Mouse (Mus musculus) forebrain, embryonic 12.5 days (tissue): ENCODE measurements at regions not wholly inside any gene's neighbourhood (a gene's known extent, or its start where the extent isn't known, plus 50 kb on each side); places are given as distances from the start of the nearest gene placed in this dataset.
A peak's percentile ranks its signal among the peaks of the same experiment; 100 is the strongest.

ENCODE experiments used
- ATAC-seq: fragments of 200-750 bp; cut with Nextera tagmentation; 2 replicates; pipeline ENCODE4 v1.8.0; 2017; ENCODE audit warnings: moderate TSS enrichment; ENCODE audit not compliant: low FRiP score
- H3K27ac ChIP-seq: fragments of 300-500 bp; sonication (generic); 2 replicates; pipeline ENCODE4 v1.5.1; 2016; ENCODE audit warnings: mild to moderate bottlenecking
- H3K27me3 ChIP-seq: fragments of 300-500 bp; sonication (generic); 2 replicates; pipeline ENCODE4 v1.6.1; 2016; ENCODE audit warnings: mild to moderate bottlenecking
- H3K36me3 ChIP-seq: fragments of 300-500 bp; sonication (generic); replicated peaks from 2 replicates; pipeline ENCODE4 v1.6.1; 2016; ENCODE audit warnings: mild to moderate bottlenecking
- H3K4me1 ChIP-seq: fragments of 300-500 bp; sonication (generic); 2 replicates; pipeline ENCODE4 v1.6.1; 2016
- H3K4me2 ChIP-seq: fragments of 300-500 bp; sonication (generic); 2 replicates; pipeline ENCODE4 v1.6.1; 2016; ENCODE audit warnings: mild to moderate bottlenecking, moderate library complexity
- H3K4me3 ChIP-seq: fragments of 300-500 bp; sonication (generic); replicated peaks from 2 replicates; pipeline ENCODE4 v1.5.1; 2016; ENCODE audit warnings: mild to moderate bottlenecking
- H3K9ac ChIP-seq: fragments of 300-500 bp; sonication (generic); 2 replicates; pipeline ENCODE4 v1.6.1; 2016; ENCODE audit warnings: mild to moderate bottlenecking
- H3K9me3 ChIP-seq: fragments of 300-500 bp; sonication (generic); 2 replicates; pipeline ENCODE4 v1.6.1; 2016
- WGBS: fragments of 180-500 bp; shearing (Covaris S2); methylation state at CpG from one replicate; pipeline ENCODE4 v1.1.7; 2016; 5-methylcytosine and 5-hydroxymethylcytosine counted together

DNA sequence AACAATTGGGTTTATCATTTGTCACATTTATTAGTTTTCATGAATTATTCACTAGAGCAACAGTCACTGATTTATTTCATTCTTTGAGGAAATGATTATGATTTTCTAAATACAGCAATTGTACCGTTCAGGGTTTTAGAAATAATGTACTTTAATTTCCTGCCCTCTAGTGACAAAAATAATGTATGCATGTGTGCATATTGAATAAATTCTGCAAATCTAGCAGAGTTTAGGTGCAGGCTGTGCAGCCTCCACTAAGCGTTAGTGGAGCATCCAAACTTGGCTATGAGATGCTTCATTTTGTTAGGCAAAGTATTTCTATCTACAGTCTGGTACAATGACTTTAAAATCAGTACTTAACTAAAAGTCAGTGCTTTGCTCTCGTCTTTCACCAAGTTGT, 642.1 kb upstream of the A830018L16Rik start:
- no peak overlapping the region for H3K27ac ChIP-seq
- H3K4me2 ChIP-seq: no peak overlapping the region
- no peak for ATAC-seq
- H3K4me1 ChIP-seq: no peaks in the 10 kb centered on the region
- no peaks in the 10 kb centered on the region for H3K36me3 ChIP-seq
- 80% methylated on average over 3 of the region's 3 CpGs for WGBS
- H3K4me3 ChIP-seq: no peak overlapping the region
- no peak overlapping the region for H3K9ac ChIP-seq
- no peaks in the 10 kb centered on the region for H3K27me3 ChIP-seq
- H3K9me3 ChIP-seq: no peaks in the 10 kb centered on the region

DNA sequence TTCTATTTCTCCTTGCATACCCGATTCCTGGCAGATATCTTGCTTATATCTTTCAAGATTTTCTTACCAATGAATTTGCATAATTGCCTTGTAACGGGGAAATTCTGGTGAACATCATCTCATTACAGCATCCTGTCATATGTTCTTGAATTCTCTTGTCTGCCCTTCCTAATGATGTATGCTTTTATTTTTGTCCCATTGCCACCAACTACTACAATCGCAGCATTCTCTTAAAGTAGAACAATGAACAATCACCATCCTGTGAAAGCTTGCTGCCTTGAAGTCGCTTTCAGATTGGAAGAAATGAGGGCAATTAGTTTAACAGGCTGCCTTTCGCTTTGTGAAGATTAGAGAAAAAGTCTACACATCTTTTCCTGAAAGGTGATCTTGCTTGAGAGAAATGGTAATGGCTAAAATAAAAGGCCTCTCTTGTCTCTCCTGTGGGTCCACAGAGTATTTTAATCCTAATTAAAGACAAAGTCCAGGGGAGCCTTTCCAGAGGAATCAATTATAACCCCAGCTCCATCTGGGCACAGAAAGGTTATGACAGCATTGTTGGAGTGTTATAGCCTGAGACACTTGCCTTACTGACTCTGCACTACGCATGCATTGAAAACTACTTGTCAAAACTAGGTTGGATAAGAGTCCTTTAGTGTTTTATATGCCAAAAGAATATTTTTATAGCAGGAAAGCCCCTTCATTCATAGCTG, 619.7 kb upstream of the A830018L16Rik start:
- H3K4me2 ChIP-seq: no peak overlapping the region
- no peaks in the 10 kb centered on the region for H3K4me1 ChIP-seq
- H3K27ac ChIP-seq: no peak overlapping the region
- H3K4me3 ChIP-seq: no peak overlapping the region
- peak; percentile 27; the same call in 1 of the 2 replicates for ATAC-seq
- H3K27me3 ChIP-seq: no peaks in the 10 kb centered on the region
- no peak overlapping the region for H3K9ac ChIP-seq
- no peaks in the 10 kb centered on the region for H3K36me3 ChIP-seq
- WGBS: 31% methylated on average over 6 of the region's 6 CpGs
- no peaks in the 10 kb centered on the region for H3K9me3 ChIP-seq

DNA sequence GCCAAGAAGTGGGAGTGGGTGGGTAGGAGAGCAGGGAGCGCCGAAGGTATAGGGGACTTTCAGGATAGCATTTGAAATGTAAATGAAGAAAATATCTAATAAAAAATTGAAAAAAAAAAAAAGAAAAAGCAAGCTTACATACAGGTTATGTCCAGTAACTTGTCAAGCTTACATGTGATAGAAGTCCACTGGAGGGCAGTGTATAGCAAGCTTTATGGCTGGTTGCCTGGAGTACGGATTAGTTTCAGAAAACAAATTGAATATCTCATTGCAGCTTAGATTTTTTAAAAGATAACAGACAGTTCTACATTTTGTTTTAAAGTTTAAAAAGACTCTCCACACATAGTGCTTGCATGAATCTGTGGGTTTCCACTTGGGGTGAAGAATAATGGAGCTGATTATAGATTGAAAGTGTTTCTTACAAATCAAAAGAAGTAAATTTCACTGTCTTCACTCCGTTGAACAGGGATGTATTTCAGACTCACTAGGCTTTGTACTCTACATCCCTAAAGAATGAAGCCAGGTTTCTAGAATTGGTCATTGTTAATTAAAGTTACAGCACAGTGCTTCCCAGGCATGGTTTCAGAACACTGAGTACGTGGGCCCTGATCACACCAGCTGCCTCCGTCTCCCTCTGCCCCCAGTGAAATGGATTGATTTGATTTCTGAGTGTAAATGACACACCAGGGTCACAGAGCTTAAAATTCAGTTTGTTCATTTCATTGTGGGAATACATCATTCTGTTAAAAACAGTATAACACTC, 578.1 kb upstream of the A830018L16Rik start:
- Histone ChIP-seq H3K9ac (no peak overlapping the region), H3K4me3 (no peak overlapping the region), H3K9me3 (no peaks in the 10 kb centered on the region), H3K27me3 (no peaks in the 10 kb centered on the region), H3K36me3 (no peaks in the 10 kb centered on the region), H3K4me1 (no peaks in the 10 kb centered on the region), H3K4me2 (no peak overlapping the region), H3K27ac (no peak overlapping the region)
- WGBS: 75% methylated on average over 6 of the region's 6 CpGs
- peak; percentile 72; the same call in 1 of the 2 replicates for ATAC-seq

DNA sequence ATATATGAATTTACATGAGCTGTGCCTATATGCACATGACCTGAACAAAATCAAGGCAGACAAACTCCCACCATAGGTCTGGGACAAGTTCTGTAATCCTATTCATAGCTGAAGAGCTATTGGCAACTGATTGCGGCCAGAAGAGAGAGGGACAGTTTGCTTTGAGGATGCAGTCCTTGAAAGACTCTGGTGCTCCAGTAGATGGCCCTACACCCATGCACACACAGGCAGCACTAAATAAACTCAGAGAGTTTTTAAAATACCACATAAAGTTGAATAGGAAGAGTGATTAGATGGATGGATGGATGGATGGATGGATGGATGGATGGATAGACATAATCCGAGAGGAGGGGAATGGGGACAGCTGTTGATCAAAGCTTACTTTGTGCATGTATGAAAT, 576.7 kb upstream of the A830018L16Rik start:
- no peaks in the 10 kb centered on the region for H3K36me3 ChIP-seq

DNA sequence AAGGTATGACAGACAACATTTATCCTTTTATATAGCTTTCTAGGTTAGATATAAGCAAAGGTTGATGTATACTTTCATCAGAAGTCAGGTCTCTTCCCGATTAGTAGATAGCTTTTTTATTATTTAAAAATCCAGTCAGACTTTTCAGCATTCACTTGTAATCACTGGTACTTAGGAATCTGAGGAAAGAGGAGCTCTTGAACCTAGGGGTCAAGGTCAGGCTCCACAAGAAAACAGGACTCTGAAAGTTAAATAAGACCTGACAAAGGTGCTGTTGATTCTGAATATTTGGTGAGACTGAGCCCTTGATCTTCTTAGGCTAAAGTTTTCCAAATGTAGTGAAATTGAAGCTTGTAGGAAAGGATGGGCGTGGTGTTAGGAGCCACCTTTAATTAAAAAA, 561.0 kb upstream of the A830018L16Rik start:
- Histone ChIP-seq H3K4me1 (no peaks in the 10 kb centered on the region), H3K9me3 (no peaks in the 10 kb centered on the region), H3K9ac (no peak overlapping the region), H3K27ac (no peak overlapping the region), H3K36me3 (no peaks in the 10 kb centered on the region), H3K4me2 (no peak overlapping the region), H3K4me3 (no peak overlapping the region), H3K27me3 (no peaks in the 10 kb centered on the region)
- no peak for ATAC-seq
- WGBS: 85% methylated on average over 2 of the region's 2 CpGs

More for the DNA sequence above, 576.7 kb upstream of the A830018L16Rik start:
- Histone ChIP-seq H3K4me3 (no peak overlapping the region), H3K4me2 (no peak overlapping the region), H3K9ac (no peak overlapping the region), H3K9me3 (no peaks in the 10 kb centered on the region), H3K27me3 (no peaks in the 10 kb centered on the region), H3K4me1 (no peaks in the 10 kb centered on the region), H3K27ac (no peak overlapping the region)
- WGBS: 86% methylated on average over 2 of the region's 2 CpGs
- ATAC-seq: no peak

DNA sequence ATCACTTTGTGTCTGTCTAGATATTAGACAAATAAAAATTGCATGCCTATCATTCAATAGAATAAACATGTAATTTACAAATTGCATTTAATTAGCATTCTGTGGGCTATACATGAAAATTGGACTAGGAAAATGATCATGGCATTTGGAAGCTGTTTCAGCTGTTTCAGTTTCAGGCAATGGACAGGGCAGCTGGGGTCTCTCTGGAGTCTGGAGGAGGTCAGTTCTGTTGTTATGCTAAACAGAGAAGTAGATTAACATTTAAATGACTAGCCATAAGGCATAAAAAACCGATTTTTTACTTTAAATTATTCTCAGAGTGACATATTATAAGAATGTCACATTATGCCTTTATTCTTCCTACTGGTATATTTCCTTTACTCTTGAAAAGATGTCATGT, 559.4 kb upstream of the A830018L16Rik start:
- no peaks in the 10 kb centered on the region for H3K27me3 ChIP-seq
- no peak overlapping the region for H3K4me3 ChIP-seq
- H3K9ac ChIP-seq: no peak overlapping the region
- no peak overlapping the region for H3K27ac ChIP-seq
- H3K4me1 ChIP-seq: no peaks in the 10 kb centered on the region
- H3K4me2 ChIP-seq: no peak overlapping the region
- H3K36me3 ChIP-seq: no peaks in the 10 kb centered on the region
- 40% methylated on average over 1 of the region's 1 CpGs for WGBS
- no peak for ATAC-seq
- H3K9me3 ChIP-seq: no peaks in the 10 kb centered on the region

DNA sequence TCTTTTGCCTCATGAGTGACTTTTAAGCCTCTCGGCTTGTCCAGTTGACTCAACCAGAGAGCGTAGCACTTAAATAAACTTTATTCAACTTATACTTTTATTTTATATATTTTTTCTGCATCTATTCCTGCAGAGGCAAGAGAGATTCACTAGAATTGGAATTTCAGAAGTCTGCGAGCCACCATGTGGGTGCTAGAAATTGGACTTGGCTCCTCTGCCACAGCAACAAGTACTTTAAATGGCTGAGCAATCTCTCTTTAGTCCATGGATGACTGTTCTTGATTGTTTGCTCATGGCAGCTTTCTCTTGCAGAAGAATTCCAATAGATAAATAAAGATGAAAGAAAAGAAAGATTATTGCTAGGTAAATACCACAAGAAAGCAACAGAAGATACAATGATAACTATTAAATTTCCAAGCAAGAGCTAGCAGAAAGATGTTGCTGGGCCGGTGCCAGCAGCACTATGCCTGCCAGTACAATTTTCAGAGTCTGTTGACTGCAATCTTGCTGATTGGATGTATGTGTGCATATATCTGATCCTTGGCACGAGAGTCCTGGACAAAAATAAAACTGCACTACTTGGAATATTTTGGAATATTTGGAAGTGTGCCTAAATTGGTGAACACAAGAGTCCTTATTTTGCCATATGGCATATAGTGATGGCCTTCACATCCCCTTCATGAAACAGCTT, 542.6 kb upstream of the A830018L16Rik start:
- WGBS: 95% methylated on average over 5 of the region's 5 CpGs
- no peaks in the 10 kb centered on the region for H3K36me3 ChIP-seq
- H3K27me3 ChIP-seq: no peaks in the 10 kb centered on the region
- no peaks in the 10 kb centered on the region for H3K4me1 ChIP-seq
- H3K4me2 ChIP-seq: no peak overlapping the region
- no peak overlapping the region for H3K27ac ChIP-seq
- no peak overlapping the region for H3K9ac ChIP-seq
- H3K4me3 ChIP-seq: no peak overlapping the region
- H3K9me3 ChIP-seq: no peaks in the 10 kb centered on the region
- ATAC-seq: no peak

DNA sequence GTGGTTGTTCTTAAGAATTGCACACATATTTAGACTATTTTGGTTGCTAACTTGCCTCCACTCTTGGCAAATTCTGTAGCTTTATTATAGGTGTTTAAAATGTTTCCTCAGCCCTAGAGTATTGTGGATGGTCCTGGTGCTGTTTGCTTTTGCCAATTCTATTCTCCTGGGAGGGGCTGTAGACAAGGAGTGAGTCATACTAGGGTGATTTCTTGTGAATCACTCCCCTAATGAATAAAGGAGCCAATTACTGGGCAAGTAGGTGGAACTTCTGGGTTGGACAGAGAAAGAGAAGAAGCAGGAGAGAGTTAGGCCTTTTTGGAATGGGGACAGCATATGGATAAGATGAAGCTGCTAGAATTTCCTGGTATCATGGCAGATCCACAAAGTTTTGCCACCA, 541.6 kb upstream of the A830018L16Rik start:
- Histone ChIP-seq H3K4me1 (no peaks in the 10 kb centered on the region), H3K9me3 (no peaks in the 10 kb centered on the region), H3K27ac (no peak overlapping the region), H3K4me3 (no peak overlapping the region), H3K9ac (no peak overlapping the region), H3K36me3 (no peaks in the 10 kb centered on the region), H3K27me3 (no peaks in the 10 kb centered on the region), H3K4me2 (no peak overlapping the region)
- no peak for ATAC-seq

DNA sequence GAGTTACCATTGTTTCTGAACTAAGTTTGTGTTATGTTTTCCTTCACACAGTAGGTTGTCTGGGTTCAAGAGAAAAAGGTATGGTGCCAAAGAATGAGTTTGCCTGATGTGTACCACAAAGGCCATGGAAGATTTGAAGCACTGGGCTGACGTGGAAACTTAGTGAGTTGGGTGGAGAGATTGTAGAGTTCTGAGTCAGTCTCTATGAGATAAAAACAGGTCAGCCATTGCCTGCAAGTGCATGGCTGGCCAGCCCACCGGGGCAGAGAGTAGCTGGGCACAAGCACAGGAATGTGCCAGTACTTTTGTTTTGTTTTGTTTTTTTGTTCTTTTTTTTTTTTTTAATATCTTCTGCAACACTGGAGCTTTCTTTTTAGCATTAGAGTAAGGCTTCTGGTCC, 541.2 kb upstream of the A830018L16Rik start:
- no peak for ATAC-seq
- Histone ChIP-seq H3K4me1 (no peaks in the 10 kb centered on the region), H3K4me2 (no peak overlapping the region), H3K27ac (no peak overlapping the region), H3K36me3 (no peaks in the 10 kb centered on the region), H3K9me3 (no peaks in the 10 kb centered on the region), H3K9ac (no peak overlapping the region), H3K4me3 (no peak overlapping the region), H3K27me3 (no peaks in the 10 kb centered on the region)
- WGBS: 84% methylated on average over 2 of the region's 2 CpGs

DNA sequence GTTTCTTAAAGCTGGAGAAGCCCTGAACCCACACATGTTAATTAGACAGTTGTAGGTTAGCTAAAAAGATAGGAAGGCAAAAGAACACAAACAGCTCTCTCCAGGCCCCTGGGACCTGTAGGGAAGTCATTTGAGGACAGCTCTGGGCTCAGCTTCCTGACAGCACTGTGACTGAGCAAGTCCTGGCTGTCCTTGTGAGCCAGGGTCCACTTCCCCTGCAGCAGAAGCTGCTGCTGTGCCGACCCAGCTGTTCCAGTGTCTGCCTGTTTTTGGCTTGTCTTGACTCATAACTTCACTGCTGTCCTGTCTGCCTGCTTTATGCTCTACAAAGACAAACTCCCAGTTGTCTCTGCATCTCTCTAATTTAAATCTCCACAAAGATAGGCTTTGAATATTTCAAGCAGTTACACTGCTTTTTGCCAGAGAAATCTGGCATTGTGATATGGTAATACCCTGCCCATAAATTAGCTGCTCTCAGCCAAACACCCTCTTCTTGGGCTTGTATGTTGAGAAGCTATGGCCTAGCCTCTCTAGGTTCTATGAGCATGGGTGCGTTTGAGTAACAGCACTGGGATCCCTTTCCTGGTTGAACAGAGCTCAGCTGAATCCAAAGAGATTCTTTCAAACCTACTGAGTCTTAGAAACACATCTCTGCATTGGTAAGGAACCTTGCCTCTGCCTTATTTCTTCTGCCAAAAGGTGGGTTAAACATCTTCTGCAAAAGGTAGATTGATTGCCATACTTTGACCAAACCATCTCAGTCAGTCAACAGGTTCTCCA, 536.3 kb upstream of the A830018L16Rik start:
- no peak for ATAC-seq
- no peak overlapping the region for H3K4me3 ChIP-seq
- H3K27me3 ChIP-seq: no peaks in the 10 kb centered on the region
- H3K36me3 ChIP-seq: no peaks in the 10 kb centered on the region
- no peaks in the 10 kb centered on the region for H3K4me1 ChIP-seq
- no peaks in the 10 kb centered on the region for H3K9me3 ChIP-seq
- H3K27ac ChIP-seq: no peak overlapping the region
- no peak overlapping the region for H3K9ac ChIP-seq
- H3K4me2 ChIP-seq: no peak overlapping the region
- WGBS: 56% methylated on average over 2 of the region's 2 CpGs

DNA sequence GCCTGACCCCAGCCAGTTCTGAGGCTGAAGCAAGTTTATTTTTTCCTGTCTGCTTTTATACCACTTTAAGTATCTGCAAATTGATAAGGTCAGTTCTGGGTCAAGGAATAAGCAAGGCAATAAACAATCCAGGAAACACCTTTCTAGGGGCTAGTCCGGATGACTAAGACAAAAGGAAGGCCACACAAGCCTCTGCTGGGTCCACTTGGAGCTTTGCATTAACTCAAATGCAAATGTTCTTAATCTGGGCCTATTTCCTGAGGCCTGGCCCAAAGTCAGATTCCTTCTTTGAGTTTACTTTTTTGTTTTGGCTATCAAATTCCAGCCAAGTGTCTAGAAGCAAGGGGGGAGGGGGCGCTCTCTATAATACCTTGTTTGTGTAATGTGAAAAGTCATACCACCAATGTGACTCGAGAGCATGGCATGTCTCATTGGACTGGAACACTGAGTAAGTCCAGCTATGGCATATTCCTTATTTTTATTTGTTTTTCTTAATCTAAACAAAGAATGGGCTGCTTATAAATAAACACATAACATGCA, 535.6 kb upstream of the A830018L16Rik start:
- Histone ChIP-seq H3K4me3 (no peak overlapping the region), H3K4me1 (no peaks in the 10 kb centered on the region), H3K9ac (no peak overlapping the region), H3K27ac (no peak overlapping the region), H3K9me3 (no peaks in the 10 kb centered on the region), H3K36me3 (no peaks in the 10 kb centered on the region), H3K27me3 (no peaks in the 10 kb centered on the region), H3K4me2 (no peak overlapping the region)
- no peak for ATAC-seq
- WGBS: 57% methylated on average over 3 of the region's 3 CpGs
